Mouse (Mus musculus) megakaryocyte progenitor cell, adult 5-6 weeks (primary cell): Measurements from ENCODE around the gene Irf2bpl. TPM values are rescaled to one million over a fixed set of nuclear protein-coding genes. Genes with fewer than 3 reads are reported as not detected.

Experiments used
- ATAC-seq: replicated peaks from 2 replicates; pipeline ENCODE4 v1.8.0; 2016; ENCODE audit warnings: mild to moderate bottlenecking, moderate TSS enrichment, inconsistent platforms; ENCODE audit not compliant: poor library complexity
- total RNA-seq, 2 experiments: library from RNA; stranded (forward) in 1 of 2; stranded (reverse) in 1 of 2; fragments of 157-497, 149-512 nt in 1 of 2; fragments of 200-1000 nt in 1 of 2; gene quantifications; 2 replicates each; pipeline versions ENCODE4 v1.2.3 to v1.2.4; 2015 to 2017

Irf2bpl gene
- total RNA-seq, 2 experiments from 2014 or later = 1.6 to 1.8 TPM

DNA sequence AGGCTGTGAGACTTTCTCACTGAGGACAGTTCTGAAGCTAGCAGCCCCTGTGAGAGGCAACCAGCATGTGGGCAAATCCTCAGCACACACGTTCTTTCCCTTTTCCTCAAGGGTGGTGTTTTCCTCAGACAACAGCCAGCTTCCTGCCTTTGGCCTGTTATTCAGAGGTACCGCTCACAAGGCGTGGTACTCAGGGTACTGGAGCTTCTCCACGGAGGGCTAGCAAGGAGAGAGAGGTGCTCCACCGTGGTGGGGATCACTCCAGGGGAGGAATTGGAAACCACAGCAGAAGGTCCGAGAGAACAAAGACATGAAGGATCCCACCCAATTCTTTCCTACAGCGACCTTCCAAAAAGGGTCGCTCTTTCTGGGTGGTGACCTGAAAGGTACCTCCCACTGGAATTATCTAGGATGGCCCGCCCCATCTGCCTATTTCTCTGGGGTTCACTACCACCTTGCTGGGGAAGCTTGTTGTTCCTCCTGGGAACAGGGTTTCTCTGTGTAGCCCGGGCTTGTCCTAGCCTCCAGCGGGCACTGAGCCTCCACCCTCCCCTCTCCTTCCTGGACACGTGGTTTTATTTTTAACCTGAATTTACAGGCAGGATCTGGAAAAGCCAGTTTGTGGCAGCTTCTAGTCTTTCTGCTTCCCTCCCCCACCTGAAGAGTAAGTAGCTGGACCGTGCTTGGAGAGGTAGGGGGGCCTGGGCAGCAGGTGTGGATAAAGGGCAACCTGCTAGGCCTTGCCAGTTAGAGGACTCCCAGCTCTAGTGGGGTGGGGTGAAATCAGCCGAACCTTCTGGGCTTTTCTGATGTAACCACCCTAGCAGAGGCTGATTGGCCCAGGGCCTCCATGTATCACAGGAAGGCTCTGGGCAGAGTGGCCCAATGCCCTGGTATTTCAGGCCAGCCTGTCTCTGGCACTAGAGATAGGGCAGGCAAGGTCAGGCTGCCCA is 17.1 kb downstream of the Irf2bpl start:
- ATAC-seq = peak; percentile 63

GRCm38 (mm10) chr12:86864316-86865020 is 20.1 kb downstream of the Irf2bpl start:
- ATAC-seq = no peak

DNA sequence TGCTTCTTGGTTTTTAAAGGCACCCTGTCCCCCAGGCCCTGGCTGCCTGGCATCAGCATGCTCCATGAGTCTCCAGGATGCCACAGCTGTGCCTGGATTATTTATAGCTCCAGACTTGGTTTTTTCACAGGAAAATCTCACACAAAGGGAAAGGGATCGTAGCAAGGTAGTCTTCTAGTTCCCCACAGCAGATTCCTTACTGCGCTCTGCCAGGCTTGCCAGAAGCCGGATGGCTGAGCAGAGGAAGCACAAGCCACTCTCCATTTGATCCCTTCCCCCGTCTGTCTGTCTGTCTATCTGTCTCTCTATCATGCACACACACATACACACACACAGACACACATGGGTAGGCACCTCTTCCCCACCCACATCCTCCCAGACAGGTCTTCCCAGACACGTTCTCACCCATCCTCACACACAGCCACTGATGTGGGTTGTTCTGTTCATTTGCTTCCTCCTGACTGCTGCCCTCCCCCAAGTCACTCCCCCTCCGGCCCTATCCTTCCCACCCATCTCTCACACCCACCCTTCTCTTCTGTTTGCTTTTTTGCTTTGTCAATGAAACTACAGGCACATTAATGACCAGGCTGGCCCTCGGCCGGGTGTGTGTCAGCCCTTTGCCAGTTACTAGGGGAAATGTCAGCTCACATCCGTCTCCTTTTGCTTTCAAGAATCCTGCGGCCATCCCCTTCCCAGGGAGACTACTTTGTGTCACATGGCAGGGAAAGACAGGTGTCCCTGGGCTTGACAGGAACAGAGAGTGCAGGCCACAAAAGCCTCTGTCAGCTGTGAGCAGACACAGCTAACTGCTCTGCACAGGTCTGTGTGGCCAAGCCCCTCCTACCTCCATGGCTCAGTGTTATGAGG is 24.4 kb downstream of the Irf2bpl start:
- peak; percentile 32; the same call in 1 of the 2 replicates for ATAC-seq

DNA sequence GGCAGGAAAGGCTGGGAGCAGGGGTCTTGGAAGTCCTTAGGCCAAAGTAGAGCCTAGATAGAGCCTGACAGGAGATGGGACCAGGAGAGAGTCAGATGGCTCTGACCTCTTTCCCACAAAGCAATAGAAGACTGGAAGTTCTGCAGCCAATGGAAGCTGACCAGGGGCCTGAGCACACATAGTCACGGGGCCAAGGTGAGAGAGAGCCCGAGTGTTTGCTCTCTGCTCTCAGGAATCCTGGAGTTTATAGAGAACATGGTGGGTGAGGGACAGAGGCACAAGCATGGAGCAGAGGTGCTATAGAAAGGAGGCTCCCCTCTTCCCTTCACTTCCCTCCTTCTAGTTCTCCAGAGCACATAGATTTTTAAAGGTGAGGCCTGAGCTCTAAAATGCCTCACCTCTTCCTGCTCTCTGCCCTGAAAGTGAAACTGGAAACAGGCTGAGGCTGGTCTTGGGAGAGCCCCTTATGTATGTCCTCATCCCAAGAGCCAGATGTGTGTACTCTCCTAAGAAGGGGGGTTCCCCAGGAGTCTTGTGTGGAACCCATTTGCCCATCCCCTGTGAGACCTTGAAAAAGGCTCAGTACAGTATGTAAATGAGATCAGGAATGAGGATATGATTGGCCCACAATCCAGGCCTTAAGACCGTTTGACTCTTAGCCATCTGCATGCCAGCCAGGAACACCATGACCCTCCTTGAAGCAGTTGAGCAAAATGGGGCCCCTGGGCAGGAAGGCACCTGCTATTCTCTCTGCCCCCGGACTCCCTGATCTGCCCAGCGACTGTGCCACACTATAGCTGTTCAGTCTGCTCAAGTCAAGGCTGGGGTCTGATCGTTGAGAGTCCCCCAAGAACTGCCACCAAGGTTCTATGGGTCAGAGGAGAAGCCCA is 25.4 kb downstream of the Irf2bpl start:
- peak; percentile 14; the same call in 1 of the 2 replicates for ATAC-seq

GRCm38 (mm10) chr12:86858498-86858897 is 26.1 kb downstream of the Irf2bpl start:
- no peak for ATAC-seq

DNA sequence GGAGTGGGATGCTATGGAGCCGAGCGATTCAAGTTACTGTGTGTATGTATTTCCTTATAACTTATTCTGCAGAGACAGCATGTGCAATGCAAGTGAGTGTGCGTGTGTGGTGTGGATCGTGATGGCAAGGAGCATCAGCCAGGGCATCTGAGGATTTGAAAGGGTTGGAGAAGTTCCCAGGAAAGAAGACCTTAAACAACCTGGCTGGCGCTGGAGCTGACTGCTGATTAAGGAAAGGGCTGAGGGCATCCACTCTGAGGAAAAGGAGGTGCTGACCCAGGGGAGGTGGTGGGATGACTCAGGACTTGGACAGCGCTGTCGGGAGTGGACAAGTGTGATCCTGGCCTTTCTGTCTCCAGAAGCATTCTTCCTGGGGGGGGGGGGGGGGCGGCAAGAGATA is 27.3 kb downstream of the Irf2bpl start:
- ATAC-seq = no peak

DNA sequence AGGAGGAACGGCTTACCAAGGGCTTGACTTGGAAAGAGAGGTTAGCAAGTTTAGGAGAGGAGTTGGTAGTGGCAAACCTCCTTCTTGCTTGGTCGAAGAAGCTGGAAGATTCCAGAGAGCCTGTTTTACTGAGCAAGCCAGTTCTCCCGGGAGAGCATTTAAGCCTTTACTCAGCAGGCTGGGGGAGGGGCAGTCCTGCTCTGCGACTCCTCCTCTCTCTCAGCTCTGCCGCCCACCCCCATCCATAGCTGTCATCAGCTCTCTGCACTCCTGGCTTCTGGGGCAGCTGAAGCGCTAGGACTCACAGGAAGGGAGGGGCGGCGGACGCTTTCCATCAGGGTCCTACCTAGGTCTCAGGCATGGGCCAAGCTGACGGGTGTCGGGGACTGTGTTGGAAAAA is 28.9 kb downstream of the Irf2bpl start:
- ATAC-seq = 0 out of 2 replicates have a peak, but pooled peaks have one; percentile 9

GRCm38 (mm10) chr12:86853516-86853915 is 31.1 kb downstream of the Irf2bpl start:
- peak; percentile 76 for ATAC-seq

- no peak for ATAC-seq
Measured at GRCm38 (mm10) chr12:86851313-86851712, 33.3 kb downstream of the Irf2bpl start.

DNA sequence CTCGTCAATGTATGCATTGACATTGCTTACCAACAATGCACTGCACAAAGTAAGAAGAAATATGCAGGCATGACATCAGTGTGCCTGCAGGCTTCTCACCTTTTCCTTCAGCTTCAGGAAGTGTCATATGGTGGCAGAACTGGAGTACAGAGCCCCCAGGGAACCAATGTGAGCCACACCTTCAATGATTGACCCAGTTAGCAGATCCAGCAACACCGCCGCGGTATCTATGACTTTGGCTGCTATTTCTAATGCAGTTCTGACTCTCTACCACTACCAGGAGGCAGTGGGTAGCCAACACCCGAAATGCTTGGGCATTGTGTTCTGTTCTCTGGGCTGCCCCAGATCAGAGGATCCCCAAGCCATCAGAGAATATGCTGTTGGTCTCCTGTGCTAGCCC is 33.9 kb downstream of the Irf2bpl start:
- no peak for ATAC-seq

DNA sequence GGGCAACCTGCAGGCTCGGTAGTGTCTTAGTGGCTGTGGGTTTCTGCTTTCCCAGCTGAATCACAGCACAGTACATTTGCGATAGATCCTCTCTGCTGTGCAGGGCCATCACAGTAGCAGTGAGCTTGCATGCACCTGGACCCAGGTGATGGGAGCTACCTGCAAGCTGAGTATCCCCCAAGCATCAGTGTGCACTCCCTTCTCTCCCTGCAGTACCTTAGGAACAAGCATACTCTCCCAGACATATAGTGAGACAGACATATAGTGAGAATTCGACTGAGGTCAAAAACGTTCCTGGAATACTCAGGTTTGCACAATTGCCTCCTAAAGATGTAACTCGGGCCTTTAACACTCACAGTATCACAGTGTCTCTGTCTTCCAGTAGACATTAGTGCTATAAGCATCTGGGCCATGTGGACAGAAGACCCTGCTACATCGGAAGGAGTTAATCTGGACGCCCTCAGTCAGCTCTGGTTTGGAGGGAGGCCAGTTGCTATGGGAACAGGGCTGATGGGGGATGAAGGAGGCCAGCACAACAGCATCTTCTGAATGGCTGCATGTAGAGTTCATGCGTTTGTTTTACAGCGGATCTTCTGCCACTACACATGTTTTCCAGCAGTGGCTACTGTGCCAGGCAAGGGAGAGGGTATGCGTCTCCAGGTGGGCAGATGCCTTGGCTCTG is 34.5 kb downstream of the Irf2bpl start:
- no peak for ATAC-seq

- peak; percentile 70 for ATAC-seq
Measured at GRCm38 (mm10) chr12:86842866-86843459, 41.6 kb downstream of the Irf2bpl start.

DNA sequence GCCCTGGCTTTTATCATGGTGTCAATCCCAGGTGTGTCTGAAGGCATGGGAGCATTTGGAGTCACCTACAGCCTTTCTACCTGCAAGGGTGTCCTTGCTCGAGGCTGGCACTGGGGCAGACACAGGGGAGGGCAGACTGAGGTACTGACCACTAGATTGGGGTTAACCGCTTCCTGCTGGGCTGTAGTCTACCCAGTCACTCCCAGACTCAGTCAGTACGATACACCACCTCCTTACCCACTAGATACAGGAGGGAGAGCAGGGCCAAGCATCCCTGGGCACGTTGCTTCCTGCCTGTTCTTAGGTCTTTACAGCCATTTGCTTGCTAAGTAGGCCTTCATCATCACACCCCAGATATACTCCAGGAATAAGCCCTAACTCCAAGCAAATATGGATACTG is 44.1 kb downstream of the Irf2bpl start:
- no peak for ATAC-seq

GRCm38 (mm10) chr12:86838181-86838580 is 46.4 kb downstream of the Irf2bpl start:
- ATAC-seq = no peak

- peak; percentile 65 for ATAC-seq
Measured at GRCm38 (mm10) chr12:86836431-86837047, 48.1 kb downstream of the Irf2bpl start.

DNA sequence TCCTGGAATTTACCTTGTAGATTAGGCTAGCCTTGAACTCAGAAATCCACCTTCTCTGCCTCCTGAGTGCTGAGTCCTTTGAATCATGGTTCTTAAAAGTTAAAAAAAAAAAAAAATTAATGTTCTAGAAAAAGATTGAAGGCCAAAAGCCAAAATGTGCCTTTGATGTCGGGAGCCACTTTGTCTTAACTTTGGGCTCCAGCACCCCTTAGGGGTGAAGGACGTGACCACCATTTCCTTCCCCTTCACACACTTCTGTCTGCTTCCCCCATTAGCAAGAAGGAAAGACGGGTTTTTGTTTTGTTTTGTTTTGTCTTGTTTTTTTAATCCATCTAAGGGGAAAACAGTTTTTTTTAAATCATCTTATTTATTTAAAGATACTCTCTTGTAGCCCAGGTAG is 48.7 kb downstream of the Irf2bpl start:
- ATAC-seq = no peak

DNA sequence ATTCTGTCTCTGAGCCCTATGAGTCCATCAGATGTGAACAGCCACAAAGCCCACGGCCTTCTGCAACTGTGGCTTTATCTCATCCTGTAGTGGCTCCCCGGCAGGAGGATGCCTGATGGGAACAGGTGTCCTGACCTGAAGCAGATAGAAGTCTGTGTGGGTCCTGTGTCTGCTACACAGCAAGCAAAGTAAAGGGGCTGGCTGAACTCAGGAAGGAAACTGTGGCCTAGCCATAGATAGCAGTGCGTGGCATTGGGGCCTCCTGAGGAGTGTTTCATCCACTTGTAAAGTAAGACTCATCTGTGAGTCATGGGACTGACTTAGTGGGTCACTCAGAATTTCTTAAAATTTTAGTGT is 50.2 kb downstream of the Irf2bpl start:
- ATAC-seq = peak; percentile 33

GRCm38 (mm10) chr12:86833711-86834415 is 50.7 kb downstream of the Irf2bpl start:
- ATAC-seq = peak; percentile 49
